Mouse (Mus musculus): ENCODE data around the gene Rtn4rl2. TPM values are rescaled to one million over a fixed set of nuclear protein-coding genes. Genes with fewer than 3 reads are reported as not detected.
A peak's percentile ranks its signal among the peaks of the same experiment; 100 is the strongest.

The Rtn4rl2 gene
- polyA plus RNA-seq, 1 experiment from 2014 or later: 3.0 TPM

- Histone ChIP-seq H3K27ac (ENCODE audit: low read depth, low read length) (peak overlapping the region; percentile 23; the same call in 1 of the 2 replicates), H3K4me1 (ENCODE audit: control insufficient read depth, insufficient read depth, low read depth, low read length) (peaks cover 26% of the 10 kb centered on the region)
These were observed 1.1 kb upstream of the Rtn4rl2 start for GRCm38 (mm10) chr2:84887411-84888271.

GRCm38 (mm10) chr2:84886821-84887281 is 341 bp upstream of the Rtn4rl2 start:
- H3K4me2 ChIP-seq (ENCODE audit: low read length): peak overlapping the region; percentile 100
- H3K9me3 ChIP-seq (ENCODE audit: control insufficient read depth, low read length): no peaks in the 10 kb centered on the region
- peaks cover 28% of the 10 kb centered on the region for H3K4me1 ChIP-seq (ENCODE audit: control insufficient read depth, insufficient read depth, low read depth, low read length)
- H3K27me3 ChIP-seq (replicated peaks; ENCODE audit: control insufficient read depth, insufficient read depth, low read length): peaks cover 50% of the 10 kb centered on the region
- H3K36me3 ChIP-seq (ENCODE audit: control insufficient read depth, insufficient read depth, low read length): no peaks in the 10 kb centered on the region
- no peak overlapping the region for H3K27ac ChIP-seq (ENCODE audit: low read depth, low read length)
- ATAC-seq: peak; percentile 58
- H3K4me3 ChIP-seq (ENCODE audit: low read length): peak overlapping the region; percentile 68
- peak overlapping the region; percentile 67 for H3K9ac ChIP-seq (ENCODE audit: low read depth, low read length)
- 0% methylated on average over 23 of the region's 39 CpGs for WGBS

More at GRCm38 (mm10) chr2:84887411-84888271, 1.1 kb upstream of the Rtn4rl2 start:
- Histone ChIP-seq H3K9ac (ENCODE audit: low read depth, low read length) (peak overlapping the region; percentile 67), H3K4me3 (ENCODE audit: low read length) (peak overlapping the region; percentile 68), H3K9me3 (ENCODE audit: control insufficient read depth, low read length) (no peaks in the 10 kb centered on the region), H3K27me3 (replicated peaks; ENCODE audit: control insufficient read depth, insufficient read depth, low read length) (peaks cover 45% of the 10 kb centered on the region), H3K4me2 (ENCODE audit: low read length) (peak overlapping the region; percentile 100), H3K36me3 (ENCODE audit: control insufficient read depth, insufficient read depth, low read length) (no peaks in the 10 kb centered on the region)
- under 1% methylated on average over 58 of the region's 58 CpGs for WGBS
- peak; percentile 60 for ATAC-seq

- 11% methylated on average over 21 of the region's 23 CpGs for WGBS
- no peaks in the 10 kb centered on the region for H3K36me3 ChIP-seq (ENCODE audit: control insufficient read depth, insufficient read depth, low read length)
- peak overlapping the region; percentile 42 for H3K9ac ChIP-seq (ENCODE audit: low read depth, low read length)
- peak overlapping the region; percentile 100 for H3K4me2 ChIP-seq (ENCODE audit: low read length)
- H3K4me3 ChIP-seq (ENCODE audit: low read length): peak overlapping the region; percentile 68
- peaks cover 28% of the 10 kb centered on the region for H3K4me1 ChIP-seq (ENCODE audit: control insufficient read depth, insufficient read depth, low read depth, low read length)
- H3K9me3 ChIP-seq (ENCODE audit: control insufficient read depth, low read length): no peaks in the 10 kb centered on the region
- H3K27me3 ChIP-seq (replicated peaks; ENCODE audit: control insufficient read depth, insufficient read depth, low read length): peaks cover 47% of the 10 kb centered on the region
- ATAC-seq: no peak
- H3K27ac ChIP-seq (ENCODE audit: low read depth, low read length): no peak overlapping the region
These were observed 1.1 kb downstream of the Rtn4rl2 start for GRCm38 (mm10) chr2:84885084-84886055.

- H3K4me1 ChIP-seq (ENCODE audit: control insufficient read depth, insufficient read depth, low read depth, low read length): peaks cover 28% of the 10 kb centered on the region
- no peak overlapping the region; the same call in 1 of the 2 replicates for H3K4me3 ChIP-seq (ENCODE audit: low read length)
- H3K27me3 ChIP-seq (replicated peaks; ENCODE audit: control insufficient read depth, insufficient read depth, low read length): peaks cover 46% of the 10 kb centered on the region
- H3K27ac ChIP-seq (ENCODE audit: low read depth, low read length): no peak overlapping the region
- ATAC-seq: no peak
- WGBS: 55% methylated on average over 4 of the region's 4 CpGs
- H3K4me2 ChIP-seq (ENCODE audit: low read length): peak overlapping the region; percentile 100; the same call in 1 of the 2 replicates
- no peak overlapping the region; the same call in 1 of the 2 replicates for H3K9ac ChIP-seq (ENCODE audit: low read depth, low read length)
- H3K9me3 ChIP-seq (ENCODE audit: control insufficient read depth, low read length): no peaks in the 10 kb centered on the region
- no peaks in the 10 kb centered on the region for H3K36me3 ChIP-seq (ENCODE audit: control insufficient read depth, insufficient read depth, low read length)
These were observed 1.9 kb downstream of the Rtn4rl2 start for GRCm38 (mm10) chr2:84884611-84885010.

GRCm38 (mm10) chr2:84883942-84884341 is 2.6 kb downstream of the Rtn4rl2 start:
- H3K4me1 ChIP-seq (ENCODE audit: control insufficient read depth, insufficient read depth, low read depth, low read length): peaks cover 22% of the 10 kb centered on the region

GRCm38 (mm10) chr2:84883530-84883929 is 3.0 kb downstream of the Rtn4rl2 start:
- Histone ChIP-seq H3K4me3 (ENCODE audit: low read length) (peak overlapping the region; percentile 5; the same call in 1 of the 2 replicates), H3K27me3 (replicated peaks; ENCODE audit: control insufficient read depth, insufficient read depth, low read length) (peaks cover 41% of the 10 kb centered on the region), H3K9ac (ENCODE audit: low read depth, low read length) (peak overlapping the region; percentile 27; the same call in 1 of the 2 replicates), H3K4me1 (ENCODE audit: control insufficient read depth, insufficient read depth, low read depth, low read length) (peaks cover 22% of the 10 kb centered on the region), H3K36me3 (ENCODE audit: control insufficient read depth, insufficient read depth, low read length) (no peaks in the 10 kb centered on the region), H3K4me2 (ENCODE audit: low read length) (peak overlapping the region; percentile 46), H3K27ac (ENCODE audit: low read depth, low read length) (no peak overlapping the region), H3K9me3 (ENCODE audit: control insufficient read depth, low read length) (no peaks in the 10 kb centered on the region)
- WGBS: 6% methylated on average over 11 of the region's 11 CpGs
- ATAC-seq: no peak

More at GRCm38 (mm10) chr2:84883942-84884341, 2.6 kb downstream of the Rtn4rl2 start:
- no peaks in the 10 kb centered on the region for H3K36me3 ChIP-seq (ENCODE audit: control insufficient read depth, insufficient read depth, low read length)
- no peak overlapping the region for H3K27ac ChIP-seq (ENCODE audit: low read depth, low read length)
- ATAC-seq: no peak
- no peak overlapping the region for H3K9ac ChIP-seq (ENCODE audit: low read depth, low read length)
- 66% methylated on average over 4 of the region's 4 CpGs for WGBS
- H3K4me2 ChIP-seq (ENCODE audit: low read length): no peak overlapping the region; the same call in 1 of the 2 replicates
- H3K9me3 ChIP-seq (ENCODE audit: control insufficient read depth, low read length): no peaks in the 10 kb centered on the region
- no peak overlapping the region for H3K4me3 ChIP-seq (ENCODE audit: low read length)
- H3K27me3 ChIP-seq (replicated peaks; ENCODE audit: control insufficient read depth, insufficient read depth, low read length): peaks cover 41% of the 10 kb centered on the region

- Histone ChIP-seq H3K27ac (ENCODE audit: low read depth, low read length) (no peak overlapping the region), H3K36me3 (ENCODE audit: control insufficient read depth, insufficient read depth, low read length) (no peaks in the 10 kb centered on the region), H3K9me3 (ENCODE audit: control insufficient read depth, low read length) (no peaks in the 10 kb centered on the region), H3K4me2 (ENCODE audit: low read length) (peak overlapping the region; percentile 46), H3K9ac (ENCODE audit: low read depth, low read length) (no peak overlapping the region; the same call in 1 of the 2 replicates), H3K4me1 (ENCODE audit: control insufficient read depth, insufficient read depth, low read depth, low read length) (peaks cover 22% of the 10 kb centered on the region), H3K4me3 (ENCODE audit: low read length) (peak overlapping the region; percentile 5; the same call in 1 of the 2 replicates), H3K27me3 (replicated peaks; ENCODE audit: control insufficient read depth, insufficient read depth, low read length) (peaks cover 40% of the 10 kb centered on the region)
- no peak for ATAC-seq
- 4% methylated on average over 6 of the region's 6 CpGs for WGBS
These were observed 3.4 kb downstream of the Rtn4rl2 start for GRCm38 (mm10) chr2:84883084-84883483.

GRCm38 (mm10) chr2:84882606-84883005 is 3.9 kb downstream of the Rtn4rl2 start:
- peak overlapping the region; percentile 14; the same call in 1 of the 2 replicates for H3K4me3 ChIP-seq (ENCODE audit: low read length)

More at GRCm38 (mm10) chr2:84882606-84883005, 3.9 kb downstream of the Rtn4rl2 start:
- Histone ChIP-seq H3K4me2 (ENCODE audit: low read length) (peak overlapping the region; percentile 46), H3K36me3 (ENCODE audit: control insufficient read depth, insufficient read depth, low read length) (no peaks in the 10 kb centered on the region), H3K27me3 (replicated peaks; ENCODE audit: control insufficient read depth, insufficient read depth, low read length) (peaks cover 38% of the 10 kb centered on the region), H3K4me1 (ENCODE audit: control insufficient read depth, insufficient read depth, low read depth, low read length) (peaks cover 17% of the 10 kb centered on the region), H3K9ac (ENCODE audit: low read depth, low read length) (0 out of 2 replicates have a peak overlapping the region, but pooled peaks have one; percentile 27), H3K27ac (ENCODE audit: low read depth, low read length) (no peak overlapping the region), H3K9me3 (ENCODE audit: control insufficient read depth, low read length) (no peaks in the 10 kb centered on the region)
- ATAC-seq: no peak
- WGBS: 7% methylated on average over 23 of the region's 23 CpGs

Measured in hindbrain, embryonic 16.5 days (tissue).